15 mouse cellular contexts compared by ENCODE assay signal in the genomic region with DNA sequence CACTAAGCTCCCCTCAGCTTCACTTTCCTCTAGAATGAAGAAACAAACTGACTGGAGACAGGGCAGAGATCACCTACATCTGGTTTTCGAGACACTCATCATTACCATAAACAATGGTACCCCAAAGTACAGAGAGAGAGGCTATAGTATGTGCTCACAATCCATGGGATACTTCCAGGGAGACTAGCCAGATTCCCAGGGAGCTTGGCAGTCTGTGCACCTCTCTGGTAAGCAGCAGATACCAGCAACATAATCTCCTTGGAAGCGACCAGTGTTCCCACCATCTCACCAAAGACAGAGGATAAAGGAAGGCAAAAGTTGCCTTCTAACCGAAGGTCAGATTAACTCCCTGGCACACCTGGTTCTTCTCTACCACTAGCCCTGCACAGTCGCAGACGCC.
DNase-seq lines count a peak whose midpoint lies in the region; ATAC-seq and TF ChIP-seq lines count a peak whose summit lies in the region.
"Had no signal": no experiment of that assay in that cellular context is flagged by ENCODE, and none has a peak within 500 bp of the region (broad histone marks: within the 10 kb centered on the region; RNA-seq: fewer than 3 reads in every experiment).

No protein-coding gene starts in this region.

- H3K27me3 ChIP-seq in forebrain, embryonic 12.5 days = no peaks in the 10 kb centered on the region
- no peaks in the 10 kb centered on the region for H3K27me3 ChIP-seq in forebrain, postnatal 0 days (ENCODE audit: insufficient read depth, low read length)
- H3K27me3 ChIP-seq in hindbrain, embryonic 16.5 days (replicated peaks; ENCODE audit: control insufficient read depth, insufficient read depth, low read length) = no peaks in the 10 kb centered on the region
- H3K27me3 ChIP-seq in hindbrain, embryonic 12.5 days = no peaks in the 10 kb centered on the region
- no peaks in the 10 kb centered on the region for H3K27me3 ChIP-seq in midbrain, embryonic 13.5 days
- no peaks in the 10 kb centered on the region for H3K27me3 ChIP-seq in midbrain, embryonic 16.5 days (ENCODE audit: control insufficient read depth, insufficient read depth, low read depth, low read length)

- no peak for ATAC-seq in forebrain, embryonic 12.5 days (ENCODE audit: low FRiP score)
- no peak for ATAC-seq in forebrain, postnatal 0 days
- ATAC-seq in hindbrain, embryonic 16.5 days = no peak
- ATAC-seq in hindbrain, embryonic 12.5 days (ENCODE audit: low FRiP score) = no peak
- 0 out of 2 replicates have a peak, but pooled peaks have one; percentile 49 for ATAC-seq in midbrain, embryonic 13.5 days
- no peak for ATAC-seq in midbrain, embryonic 16.5 days
- ATAC-seq: intestine, embryonic 16.5 days; lung, postnatal 0 days had no signal

- no peak for TF ChIP-seq CTCF in forebrain, postnatal 0 days (IDR thresholded peaks at IDR 0.05; ENCODE audit: low read depth)

- H3K9ac ChIP-seq in forebrain, embryonic 12.5 days = no peak overlapping the region
- H3K9ac ChIP-seq in forebrain, postnatal 0 days = no peak overlapping the region
- H3K9ac ChIP-seq in hindbrain, embryonic 16.5 days (ENCODE audit: low read depth, low read length) = no peak overlapping the region
- no peak overlapping the region for H3K9ac ChIP-seq in hindbrain, embryonic 12.5 days
- no peak overlapping the region for H3K9ac ChIP-seq in midbrain, embryonic 13.5 days (replicated peaks)
- H3K9ac ChIP-seq in midbrain, embryonic 16.5 days (ENCODE audit: low read depth, low read length) = no peak overlapping the region

- H3K4me3 ChIP-seq in forebrain, embryonic 12.5 days (replicated peaks) = no peak overlapping the region
- no peak overlapping the region for H3K4me3 ChIP-seq in forebrain, postnatal 0 days (ENCODE audit: low read depth, low read length)
- H3K4me3 ChIP-seq in hindbrain, embryonic 16.5 days (ENCODE audit: low read length) = no peak overlapping the region
- no peak overlapping the region for H3K4me3 ChIP-seq in hindbrain, embryonic 12.5 days
- H3K4me3 ChIP-seq in midbrain, embryonic 13.5 days (replicated peaks) = no peak overlapping the region
- no peak overlapping the region for H3K4me3 ChIP-seq in midbrain, embryonic 16.5 days (ENCODE audit: low read depth, low read length)
- H3K4me3 ChIP-seq: embryonic facial prominence, embryonic 10.5 days had no signal

- peaks cover 24% of the 10 kb centered on the region for H3K4me1 ChIP-seq in forebrain, embryonic 12.5 days
- peaks cover 15% of the 10 kb centered on the region for H3K4me1 ChIP-seq in forebrain, postnatal 0 days (ENCODE audit: insufficient read depth)
- peaks cover 17% of the 10 kb centered on the region for H3K4me1 ChIP-seq in hindbrain, embryonic 16.5 days (ENCODE audit: control insufficient read depth, insufficient read depth, low read depth, low read length)
- H3K4me1 ChIP-seq in hindbrain, embryonic 12.5 days = peaks cover 11% of the 10 kb centered on the region; the same call in 1 of the 2 replicates
- H3K4me1 ChIP-seq in midbrain, embryonic 13.5 days (replicated peaks) = peaks cover 42% of the 10 kb centered on the region
- peaks cover 43% of the 10 kb centered on the region for H3K4me1 ChIP-seq in midbrain, embryonic 16.5 days (ENCODE audit: control insufficient read depth, insufficient read depth, low read length)

- no peaks in the 10 kb centered on the region for H3K9me3 ChIP-seq in forebrain, embryonic 12.5 days
- H3K9me3 ChIP-seq in forebrain, postnatal 0 days (ENCODE audit: low read length) = no peaks in the 10 kb centered on the region
- no peaks in the 10 kb centered on the region for H3K9me3 ChIP-seq in hindbrain, embryonic 16.5 days (ENCODE audit: control insufficient read depth, low read length)
- H3K9me3 ChIP-seq in hindbrain, embryonic 12.5 days (replicated peaks) = no peaks in the 10 kb centered on the region
- no peaks in the 10 kb centered on the region for H3K9me3 ChIP-seq in midbrain, embryonic 13.5 days
- no peaks in the 10 kb centered on the region for H3K9me3 ChIP-seq in midbrain, embryonic 16.5 days (replicated peaks; ENCODE audit: control insufficient read depth, low read length, poor library complexity, severe bottlenecking)

- no peak for DNase-seq in forebrain, postnatal 0 days
- DNase-seq in spleen, adult 18-20 months = no peak
- DNase-seq: adrenal gland, adult 8-10 months; kidney, adult 9 months; kidney, postnatal 14 days; right cerebral cortex, postnatal 14 days had no signal

- no peak overlapping the region for H3K4me2 ChIP-seq in forebrain, embryonic 12.5 days
- H3K4me2 ChIP-seq in forebrain, postnatal 0 days (ENCODE audit: low read depth) = no peak overlapping the region
- no peak overlapping the region for H3K4me2 ChIP-seq in hindbrain, embryonic 16.5 days (ENCODE audit: low read length)
- H3K4me2 ChIP-seq in hindbrain, embryonic 12.5 days (replicated peaks) = no peak overlapping the region
- H3K4me2 ChIP-seq in midbrain, embryonic 13.5 days (replicated peaks) = no peak overlapping the region
- no peak overlapping the region for H3K4me2 ChIP-seq in midbrain, embryonic 16.5 days (ENCODE audit: low read length)
- H3K4me2 ChIP-seq: heart, embryonic 11.5 days had no signal

- no peaks in the 10 kb centered on the region for H3K36me3 ChIP-seq in forebrain, embryonic 12.5 days (replicated peaks)
- H3K36me3 ChIP-seq in forebrain, postnatal 0 days (ENCODE audit: insufficient read depth) = no peaks in the 10 kb centered on the region
- H3K36me3 ChIP-seq in hindbrain, embryonic 16.5 days (ENCODE audit: control insufficient read depth, insufficient read depth, low read length) = no peaks in the 10 kb centered on the region
- H3K36me3 ChIP-seq in hindbrain, embryonic 12.5 days = no peaks in the 10 kb centered on the region
- H3K36me3 ChIP-seq in midbrain, embryonic 13.5 days = no peaks in the 10 kb centered on the region
- H3K36me3 ChIP-seq in midbrain, embryonic 16.5 days (ENCODE audit: control insufficient read depth, insufficient read depth, low read length) = no peaks in the 10 kb centered on the region
- H3K36me3 ChIP-seq: embryonic facial prominence, embryonic 10.5 days had no signal

- H3K27ac ChIP-seq in forebrain, embryonic 12.5 days = 0 out of 2 replicates have a peak overlapping the region, but pooled peaks have one; percentile 25
- H3K27ac ChIP-seq in forebrain, postnatal 0 days (ENCODE audit: low read depth, low read length) = no peak overlapping the region
- H3K27ac ChIP-seq in hindbrain, embryonic 16.5 days (ENCODE audit: low read depth, low read length) = peak overlapping the region; percentile 2; the same call in 1 of the 2 replicates
- no peak overlapping the region for H3K27ac ChIP-seq in hindbrain, embryonic 12.5 days
- H3K27ac ChIP-seq in midbrain, embryonic 13.5 days = peak overlapping the region; percentile 86
- peak overlapping the region; percentile 78 for H3K27ac ChIP-seq in midbrain, embryonic 16.5 days (ENCODE audit: low read length)
- H3K27ac ChIP-seq: embryonic facial prominence, embryonic 10.5 days had no signal

- WGBS in forebrain, embryonic 12.5 days = 82% methylated on average over 5 of the region's 5 CpGs
- WGBS in forebrain, postnatal 0 days = 66% methylated on average over 5 of the region's 5 CpGs
- 63% methylated on average over 5 of the region's 5 CpGs for WGBS in hindbrain, embryonic 16.5 days
- 91% methylated on average over 5 of the region's 5 CpGs for WGBS in hindbrain, embryonic 12.5 days
- WGBS in midbrain, embryonic 13.5 days = 78% methylated on average over 5 of the region's 5 CpGs
- 72% methylated on average over 5 of the region's 5 CpGs for WGBS in midbrain, embryonic 16.5 days

Comparison
In these comparisons a context has a peak if more than half of its experiments do, and no peak if none do; other contexts are left out.
1. H3K27ac ChIP-seq: peak in forebrain, embryonic 12.5 days (single experiment), hindbrain, embryonic 16.5 days (single experiment), midbrain, embryonic 13.5 days (single experiment) and midbrain, embryonic 16.5 days (single experiment); none in forebrain, postnatal 0 days (single experiment) and hindbrain, embryonic 12.5 days (single experiment).